Mouse (Mus musculus) hindbrain, postnatal 0 days (tissue): ENCODE data around the gene Scgb1b10. TPM values are rescaled to one million over a fixed set of nuclear protein-coding genes. Genes with fewer than 3 reads are reported as not detected.
"Not testable (repeated sequence)": the region's sequence is repeated elsewhere in the genome, so short reads cannot be mapped to it uniquely, and the experiment has no call there.

Experiments used
- ATAC-seq: fragments of 200-750 bp; cut with Nextera tagmentation; 2 replicates; pipeline ENCODE4 v1.8.0; 2017; ENCODE audit warnings: mild to moderate bottlenecking, moderate TSS enrichment, moderate library complexity
- DNase-seq: peaks from one replicate; pipeline ENCODE4 v3.0.0-alpha.2; 2015; ENCODE audit warnings: low spot score
- H3K27ac ChIP-seq: fragments of 300-500 bp; sonication (generic); 2 replicates; pipeline ENCODE4 v1.5.1; 2014; ENCODE audit warnings: mild to moderate bottlenecking
- H3K27me3 ChIP-seq: fragments of 300-500 bp; sonication (generic); 2 replicates; pipeline ENCODE4 v1.6.1; 2014; ENCODE audit warnings: low read length, mixed read lengths; ENCODE audit not compliant: insufficient read depth
- H3K36me3 ChIP-seq: fragments of 300-500 bp; sonication (generic); 2 replicates; pipeline ENCODE4 v1.6.1; 2014; ENCODE audit warnings: low read length, mixed read lengths; ENCODE audit not compliant: insufficient read depth
- H3K4me1 ChIP-seq: fragments of 300-500 bp; sonication (generic); 2 replicates; pipeline ENCODE4 v1.6.1; 2014; ENCODE audit warnings: antibody characterized with exemption, low read length, mixed read lengths; ENCODE audit not compliant: insufficient read depth
- H3K4me2 ChIP-seq: fragments of 300-500 bp; sonication (generic); 2 replicates; pipeline ENCODE4 v1.6.1; 2014; ENCODE audit warnings: low read depth, mild to moderate bottlenecking, low read length, moderate library complexity, mixed read lengths
- H3K4me3 ChIP-seq: fragments of 300-500 bp; sonication (generic); 2 replicates; pipeline ENCODE4 v1.5.1; 2014; ENCODE audit warnings: low read length
- H3K9ac ChIP-seq: fragments of 300-500 bp; sonication (generic); replicated peaks from 2 replicates; pipeline ENCODE4 v1.6.1; 2014; ENCODE audit warnings: mild to moderate bottlenecking, low read length, moderate library complexity, mixed read lengths
- H3K9me3 ChIP-seq: fragments of 300-500 bp; sonication (generic); 2 replicates; pipeline ENCODE4 v1.6.1; 2016; ENCODE audit warnings: low read length, mixed read lengths
- polyA plus RNA-seq: library from polyadenylated mRNA; unstranded; fragments of >200 nt; fragmentation: Nextera tagmentation; extraction: Ambion mirVana; gene quantifications from 2 replicates; pipeline ENCODE4 v1.2.1, GENCODE M21; 2015
- total RNA-seq: library from RNA; depleted of rRNA; stranded (reverse); fragments of >200 nt; gene quantifications from 2 replicates; pipeline ENCODE4 v1.2.3, GENCODE M21; 2014; rRNA removed

Scgb1b10 gene
- total RNA-seq = not detected in 2 replicates
- not detected in 2 replicates for polyA plus RNA-seq

GRCm38 (mm10) chr7:32100553-32100952, at the start of gene Scgb1b10:
Gene Scgb1b10, plus strand, starts transcription at chr7:32100853.
- not testable (repeated sequence) for DNase-seq, H3K4me2 ChIP-seq, ATAC-seq, H3K27me3 ChIP-seq, H3K9ac ChIP-seq, H3K9me3 ChIP-seq, H3K27ac ChIP-seq, H3K36me3 ChIP-seq, H3K4me1 ChIP-seq, H3K4me3 ChIP-seq

Other genes with a start within 250 kb of the Scgb1b10 start
- not detected in 2 replicates for gene Scgb2b11, start 110.3 kb downstream of the Scgb1b10 start, total RNA-seq
- not detected in 2 replicates for gene Scgb2b11, start 110.3 kb downstream of the Scgb1b10 start, polyA plus RNA-seq
- not detected in 2 replicates for gene Scgb1b11, start 122.0 kb downstream of the Scgb1b10 start, total RNA-seq
- gene Scgb1b11, start 122.0 kb downstream of the Scgb1b10 start, polyA plus RNA-seq = not detected in 2 replicates
- gene Scgb2b12, start 226.4 kb downstream of the Scgb1b10 start, total RNA-seq = not detected in 2 replicates
- gene Scgb2b12, start 226.4 kb downstream of the Scgb1b10 start, polyA plus RNA-seq = not detected in 2 replicates
- gene Scgb1b12, start 233.3 kb downstream of the Scgb1b10 start, total RNA-seq = not detected in 2 replicates
- not detected in 2 replicates for gene Scgb1b12, start 233.3 kb downstream of the Scgb1b10 start, polyA plus RNA-seq